Mouse (Mus musculus) lung, adult 2 months (tissue): ENCODE data around the gene Arpc5.

Experiments
- CTCF ChIP-seq: fragments of 200-500 bp; IDR thresholded peaks from 2 replicates; pipeline ENCODE4 v1.5.1; 2011; ENCODE audit warnings: mild to moderate bottlenecking, low read length, control low read depth; ENCODE audit not compliant: insufficient read depth
- POLR2A ChIP-seq: fragments of 200-500 bp; IDR thresholded peaks from 2 replicates; pipeline ENCODE4 v1.6.1; 2011; ENCODE audit warnings: low read depth, mild to moderate bottlenecking, control low read depth, low read length, borderline replicate concordance; ENCODE audit errors: extremely low read depth

DNA sequence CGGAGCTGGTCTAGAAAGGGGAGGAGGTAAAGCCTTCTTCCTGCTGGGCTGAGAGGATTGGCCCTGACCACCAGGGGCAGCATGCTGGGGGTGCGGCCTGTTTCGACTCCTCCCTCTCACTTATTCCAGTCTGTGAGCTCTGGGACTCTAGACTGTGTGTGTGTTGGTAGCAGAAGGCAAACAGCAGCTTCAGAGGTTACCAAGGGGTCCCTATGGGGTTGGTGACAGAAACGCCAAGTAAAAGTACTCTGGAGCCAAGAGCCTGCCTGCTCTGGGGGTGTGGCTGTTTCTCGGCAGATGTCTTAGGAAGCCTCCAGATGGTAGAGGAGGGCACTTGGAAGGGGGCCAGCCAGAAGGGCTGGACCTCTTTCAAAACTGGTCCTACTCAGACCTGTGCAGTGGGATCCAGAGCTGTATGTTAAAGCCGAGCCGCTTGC lies 48.9 kb downstream of the Arpc5 start:
- TF ChIP-seq CTCF: peak; percentile 27
- no peak for TF ChIP-seq POLR2A
